Mouse (Mus musculus): Measurements from ENCODE around the gene Tmbim1. TPM values are rescaled to one million over a fixed set of nuclear protein-coding genes. Genes with fewer than 3 reads are reported as not detected.
A peak's percentile ranks its signal among the peaks of the same experiment; 100 is the strongest.

The Tmbim1 gene
- total and polyA plus RNA-seq, 3 experiments: 26.6 to 35.1 (median 32.4) TPM

GRCm38 (mm10) chr1:74302835-74303234 is 2.6 kb downstream of the Tmbim1 start:
- Histone ChIP-seq H3K79me2 (replicated peaks; ENCODE audit: control insufficient read depth, extremely low read depth, insufficient read depth, poor library complexity, severe bottlenecking) (peaks cover 30% of the 10 kb centered on the region), H3K4me3 (replicated peaks in 1 of 3; ENCODE audit: low read depth in 2 of 3, low read length in 2 of 3, poor library complexity in 1 of 3) (peak overlapping the region in 2 of 3 experiments; percentile 75 to 79), H3K27me3 (replicated peaks) (no peaks in the 10 kb centered on the region), H3K27ac (ENCODE audit: insufficient read depth, low read depth) (no peak overlapping the region), H3K4me1 (ENCODE audit: control insufficient read depth in 1 of 2, insufficient read depth in 2 of 2) (peaks cover 14 to 67% of the 10 kb centered on the region in 2 experiments), H3K9me3 (replicated peaks; ENCODE audit: low read length) (peaks cover 2% of the 10 kb centered on the region), H3K4me2 (ENCODE audit: insufficient read depth, low read depth, poor library complexity, severe bottlenecking) (peak overlapping the region; percentile 70), H3K9ac (ENCODE audit: insufficient read depth, low read depth) (peak overlapping the region; percentile 61; the same call in 1 of the 2 replicates), H3K36me3 (replicated peaks in 1 of 2; ENCODE audit: control insufficient read depth in 1 of 2, insufficient read depth in 1 of 2, low read length in 1 of 2) (peaks cover 0 to 34% of the 10 kb centered on the region in 2 experiments)
- TF ChIP-seq MEF2A (IDR thresholded peaks at IDR 0.05; ENCODE audit: borderline replicate concordance, low read depth, low read length) (no peak), MAFK (IDR thresholded peaks at IDR 0.05; ENCODE audit: insufficient replicate concordance, low read length) (no peak), MAZ (IDR thresholded peaks at IDR 0.05; ENCODE audit: low read depth, low read length) (no peak), CHD2 (IDR thresholded peaks at IDR 0.05; ENCODE audit: low read length) (no peak)
- in situ Hi-C loops (cut with MboI; ENCODE audit: low pct_ligation_motif_present, low pct_unique_long_range_greater_than_20kb, low sequenced_read_pairs): no loop called here
- DNase-seq (ENCODE audit: extremely low read depth): no peak
- dilution Hi-C loops (cut with MboI; ENCODE audit: extremely low pct_ligation_motif_present, extremely low pct_unique_long_range_greater_than_20kb, low sequenced_read_pairs): no loop called here

GRCm38 (mm10) chr1:74302229-74302628 is 3.2 kb downstream of the Tmbim1 start:
- no peak for TF ChIP-seq UBTF (IDR thresholded peaks at IDR 0.05; ENCODE audit: low read depth, low read length)
- TF ChIP-seq MYC (IDR thresholded peaks at IDR 0.05; ENCODE audit: low read depth, low read length): no peak
- Histone ChIP-seq H3K79me2 (replicated peaks; ENCODE audit: control insufficient read depth, extremely low read depth, insufficient read depth, poor library complexity, severe bottlenecking) (peaks cover 36% of the 10 kb centered on the region), H3K4me1 (ENCODE audit: control insufficient read depth in 1 of 2, insufficient read depth in 2 of 2) (peaks cover 18 to 67% of the 10 kb centered on the region in 2 experiments), H3K27me3 (replicated peaks) (no peaks in the 10 kb centered on the region), H3K4me2 (ENCODE audit: insufficient read depth, low read depth, poor library complexity, severe bottlenecking) (peak overlapping the region; percentile 70; the same call in 1 of the 2 replicates), H3K9me3 (replicated peaks; ENCODE audit: low read length) (peaks cover 2% of the 10 kb centered on the region), H3K36me3 (replicated peaks in 1 of 2; ENCODE audit: control insufficient read depth in 1 of 2, insufficient read depth in 1 of 2, low read length in 1 of 2) (peaks cover 0 to 39% of the 10 kb centered on the region in 2 experiments), H3K9ac (ENCODE audit: insufficient read depth, low read depth) (0 out of 2 replicates have a peak overlapping the region, but pooled peaks have one; percentile 61), H3K27ac (ENCODE audit: insufficient read depth, low read depth) (no peak overlapping the region), H3K4me3 (replicated peaks in 1 of 3; ENCODE audit: low read depth in 2 of 3, low read length in 2 of 3, poor library complexity in 1 of 3) (peak overlapping the region in 1 of 3 experiments; percentile 5)
- in situ Hi-C loops (cut with MboI; ENCODE audit: low pct_ligation_motif_present, low pct_unique_long_range_greater_than_20kb, low sequenced_read_pairs): no loop called here
- dilution Hi-C loops (cut with MboI; ENCODE audit: extremely low pct_ligation_motif_present, extremely low pct_unique_long_range_greater_than_20kb, low sequenced_read_pairs): no loop called here
- DNase-seq (ENCODE audit: extremely low read depth): no peak

DNA sequence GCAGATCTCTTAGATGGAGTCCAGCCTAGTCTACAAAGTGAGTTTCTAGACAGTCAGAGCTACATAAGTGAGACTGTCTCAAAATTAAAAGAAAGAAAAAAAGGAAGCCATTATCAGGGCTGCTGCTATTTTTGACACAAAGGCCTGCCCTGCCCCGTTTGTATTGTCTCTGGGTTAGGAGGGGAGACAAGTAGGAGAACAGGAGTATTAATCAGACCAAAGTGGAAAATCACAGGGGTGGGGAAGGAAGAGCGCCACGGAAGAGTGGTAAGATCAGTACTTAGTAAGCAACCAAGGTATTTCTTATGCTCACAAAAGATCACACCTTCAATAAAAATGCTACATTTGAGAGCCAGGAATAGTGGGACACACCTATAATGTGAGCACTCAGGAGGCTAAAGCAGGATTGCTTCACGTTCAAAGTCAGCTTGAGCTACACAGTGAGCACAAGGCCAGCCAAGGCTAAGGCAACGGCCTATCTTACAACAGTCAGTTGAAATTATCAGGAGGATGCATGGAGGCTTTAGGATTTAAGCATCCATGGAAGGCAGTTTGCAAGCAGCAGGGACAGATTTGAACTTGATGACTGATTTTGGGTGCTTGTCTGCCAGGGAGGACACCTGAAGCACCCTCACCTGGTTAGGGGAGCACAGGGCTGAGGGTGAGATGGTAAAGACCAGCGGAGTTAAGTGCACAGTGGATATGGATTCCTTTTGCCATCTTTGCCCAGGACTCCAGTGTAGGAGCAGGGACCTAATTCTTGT is 4.9 kb downstream of the Tmbim1 start:
- H3K4me3 ChIP-seq (replicated peaks in 1 of 3; ENCODE audit: low read depth in 2 of 3, low read length in 2 of 3, poor library complexity in 1 of 3): no peak overlapping the region
- peaks cover 34 to 79% of the 10 kb centered on the region in 2 experiments for H3K4me1 ChIP-seq (ENCODE audit: control insufficient read depth in 1 of 2, insufficient read depth in 2 of 2)
- H3K9me3 ChIP-seq (replicated peaks; ENCODE audit: low read length): no peaks in the 10 kb centered on the region
- dilution Hi-C loops (cut with MboI; ENCODE audit: extremely low pct_ligation_motif_present, extremely low pct_unique_long_range_greater_than_20kb, low sequenced_read_pairs): no loop called here
- TF ChIP-seq RAD21 (IDR thresholded peaks at IDR 0.05; ENCODE audit: low read depth, low read length): no peak
- TF ChIP-seq E2F4 (IDR thresholded peaks at IDR 0.05; ENCODE audit: insufficient replicate concordance, low read depth, low read length): no peak
- H3K27ac ChIP-seq (ENCODE audit: insufficient read depth, low read depth): no peak overlapping the region
- peaks cover 0 to 55% of the 10 kb centered on the region in 2 experiments for H3K36me3 ChIP-seq (replicated peaks in 1 of 2; ENCODE audit: control insufficient read depth in 1 of 2, insufficient read depth in 1 of 2, low read length in 1 of 2)
- H3K79me2 ChIP-seq (replicated peaks; ENCODE audit: control insufficient read depth, extremely low read depth, insufficient read depth, poor library complexity, severe bottlenecking): peaks cover 46% of the 10 kb centered on the region
- no peak overlapping the region for H3K9ac ChIP-seq (ENCODE audit: insufficient read depth, low read depth)
- H3K4me2 ChIP-seq (ENCODE audit: insufficient read depth, low read depth, poor library complexity, severe bottlenecking): no peak overlapping the region
- no peaks in the 10 kb centered on the region for H3K27me3 ChIP-seq (replicated peaks)
- DNase-seq (ENCODE audit: extremely low read depth): no peak
- in situ Hi-C loops (cut with MboI; ENCODE audit: low pct_ligation_motif_present, low pct_unique_long_range_greater_than_20kb, low sequenced_read_pairs): no loop called here
